10 mouse cellular contexts compared by ENCODE assay signal in genomic region chr2:129296086-129296485, GRCm38 (mm10). TPM values are rescaled to one million over a fixed set of nuclear protein-coding genes. Genes with fewer than 3 reads are reported as not detected.
DNase-seq lines count a peak whose midpoint lies in the region; ATAC-seq and TF ChIP-seq lines count a peak whose summit lies in the region.
"Had no signal": no experiment of that assay in that cellular context is flagged by ENCODE, and none has a peak within 500 bp of the region (broad histone marks: within the 10 kb centered on the region; RNA-seq: fewer than 3 reads in every experiment).

No protein-coding gene starts in this region.

- no peaks in the 10 kb centered on the region for H3K27me3 ChIP-seq in lung, postnatal 0 days (replicated peaks; ENCODE audit: insufficient read depth, low read length)
- no peaks in the 10 kb centered on the region for H3K27me3 ChIP-seq in embryonic facial prominence, embryonic 10.5 days (replicated peaks; ENCODE audit: low read depth, poor library complexity, severe bottlenecking)
- H3K27me3 ChIP-seq in intestine, embryonic 16.5 days (replicated peaks; ENCODE audit: control insufficient read depth, insufficient read depth, low read length) = no peaks in the 10 kb centered on the region
- H3K27me3 ChIP-seq in neural tube, embryonic 13.5 days = no peaks in the 10 kb centered on the region

- no peaks in the 10 kb centered on the region for H3K36me3 ChIP-seq in lung, postnatal 0 days (ENCODE audit: insufficient read depth, low read length)
- H3K36me3 ChIP-seq in embryonic facial prominence, embryonic 10.5 days (replicated peaks) = peaks cover 22% of the 10 kb centered on the region
- 0 out of 2 replicates have a peak, but pooled peaks cover 4% of the 10 kb centered on the region for H3K36me3 ChIP-seq in intestine, embryonic 16.5 days (ENCODE audit: control insufficient read depth, insufficient read depth, low read length)
- H3K36me3 ChIP-seq in neural tube, embryonic 13.5 days = no peaks in the 10 kb centered on the region

- H3K4me1 ChIP-seq in lung, postnatal 0 days (ENCODE audit: insufficient read depth, low read depth, low read length) = no peaks in the 10 kb centered on the region
- peaks cover 24% of the 10 kb centered on the region for H3K4me1 ChIP-seq in embryonic facial prominence, embryonic 10.5 days
- H3K4me1 ChIP-seq in intestine, embryonic 16.5 days (ENCODE audit: control insufficient read depth, insufficient read depth, low read length) = peaks cover 10% of the 10 kb centered on the region
- peaks cover 18% of the 10 kb centered on the region for H3K4me1 ChIP-seq in neural tube, embryonic 13.5 days (replicated peaks)

- 0 out of 2 replicates have a peak overlapping the region, but pooled peaks have one; percentile 85 for H3K4me2 ChIP-seq in lung, postnatal 0 days (replicated peaks; ENCODE audit: low read depth, low read length)
- H3K4me2 ChIP-seq in intestine, embryonic 16.5 days (ENCODE audit: low read depth, low read length) = peak overlapping the region; percentile 57
- peak overlapping the region; percentile 80 for H3K4me2 ChIP-seq in neural tube, embryonic 13.5 days

- intact Hi-C loops in left cerebral cortex, postnatal 25 days (cut with DNase I) = loop anchor here (2.0 kb wide), 1 partner anchor 113 kb away; no protein-coding TSS in a partner anchor

- no peak overlapping the region for H3K27ac ChIP-seq in lung, postnatal 0 days (ENCODE audit: low read length)
- H3K27ac ChIP-seq in embryonic facial prominence, embryonic 10.5 days (replicated peaks) = peak overlapping the region; percentile 96
- H3K27ac ChIP-seq in intestine, embryonic 16.5 days (ENCODE audit: low read length) = no peak overlapping the region
- H3K27ac ChIP-seq in neural tube, embryonic 13.5 days (replicated peaks) = no peak overlapping the region

- no peak overlapping the region for H3K9ac ChIP-seq in lung, postnatal 0 days (replicated peaks; ENCODE audit: low read depth)
- H3K9ac ChIP-seq in intestine, embryonic 16.5 days (ENCODE audit: low read depth, low read length) = peak overlapping the region; percentile 90
- H3K9ac ChIP-seq in neural tube, embryonic 13.5 days = peak overlapping the region; percentile 75; the same call in 1 of the 2 replicates

- no peaks in the 10 kb centered on the region for H3K9me3 ChIP-seq in lung, postnatal 0 days (ENCODE audit: low read length)
- H3K9me3 ChIP-seq in embryonic facial prominence, embryonic 10.5 days = no peaks in the 10 kb centered on the region
- no peaks in the 10 kb centered on the region for H3K9me3 ChIP-seq in intestine, embryonic 16.5 days (ENCODE audit: control insufficient read depth, low read length)
- H3K9me3 ChIP-seq in neural tube, embryonic 13.5 days = no peaks in the 10 kb centered on the region

- no peak for TF ChIP-seq EP300 in lung, postnatal 0 days (IDR thresholded peaks at IDR 0.05)

- ATAC-seq in lung, postnatal 0 days = no peak
- ATAC-seq in intestine, embryonic 16.5 days = no peak
- no peak for ATAC-seq in neural tube, embryonic 13.5 days (ENCODE audit: low read depth)

- WGBS in lung, postnatal 0 days = 42% methylated on average over 5 of the region's 5 CpGs
- 78% methylated on average over 5 of the region's 5 CpGs for WGBS in embryonic facial prominence, embryonic 10.5 days
- 50% methylated on average over 5 of the region's 5 CpGs for WGBS in intestine, embryonic 16.5 days
- WGBS in neural tube, embryonic 13.5 days = 50% methylated on average over 5 of the region's 5 CpGs

- H3K4me3 ChIP-seq in lung, postnatal 0 days (ENCODE audit: low read depth, low read length) = no peak overlapping the region
- H3K4me3 ChIP-seq in embryonic facial prominence, embryonic 10.5 days = peak overlapping the region; percentile 93
- H3K4me3 ChIP-seq in intestine, embryonic 16.5 days (ENCODE audit: low read length) = peak overlapping the region; percentile 94
- H3K4me3 ChIP-seq in neural tube, embryonic 13.5 days = peak overlapping the region; percentile 75

- no peak for DNase-seq in lung, postnatal 0 days (ENCODE audit: low spot score)
- no peak for DNase-seq in lung, postnatal 25 days (ENCODE audit: low spot score)
- DNase-seq in embryonic facial prominence, embryonic 10.5 days (ENCODE audit: low spot score) = no peak
- DNase-seq in adrenal gland, postnatal 36 days = no peak
- no peak for DNase-seq in layer of hippocampus, postnatal 36 days
- no peak for DNase-seq in left cerebral cortex, postnatal 25 days (ENCODE audit: low spot score in 2 of 2)
- DNase-seq: adrenal gland, postnatal 25 days; kidney, adult 11 months had no signal

- TF ChIP-seq CTCF in lung, postnatal 0 days (IDR thresholded peaks at IDR 0.05) = no peak

RNA-seq across cellular contexts. Expression of gene Ckap2l, which starts 0.9 kb away (rescaled TPM):
- polyA plus RNA-seq in lung, postnatal 0 days (2015; fragmentation: Nextera tagmentation; extraction: Ambion mirVana) = 2.6 and 3.2 TPM in 2 replicates
- polyA plus RNA-seq in embryonic facial prominence, embryonic 10.5 days (2016; fragmentation: Nextera tagmentation; extraction: Ambion mirVana) = 63.1 and 65.4 TPM in 2 replicates
- polyA plus RNA-seq in intestine, embryonic 16.5 days (2015; fragmentation: Nextera tagmentation; extraction: Ambion mirVana) = 30.9 and 32.7 TPM in 2 replicates
- polyA plus RNA-seq in neural tube, embryonic 13.5 days (2015; fragmentation: Nextera tagmentation; extraction: Ambion mirVana) = 10.0 and 13.1 TPM in 2 replicates
- 1 to 10 TPM; 3.0 to 3.5 TPM for total RNA-seq in adrenal gland, postnatal 36 days (2021)
- total RNA-seq in layer of hippocampus, postnatal 36 days (2021) = under 1 TPM; 0.43 to 0.52 TPM
- total RNA-seq in left cerebral cortex, postnatal 25 days (2021) = under 1 TPM; 0.21 to 0.53 TPM

RNA-seq across cellular contexts. Expression of gene Il1a, which starts 13.7 kb away (rescaled TPM):
- polyA plus RNA-seq in lung, postnatal 0 days (2015; fragmentation: Nextera tagmentation; extraction: Ambion mirVana) = 0.66 and 4.5 TPM in 2 replicates
- not detected in 2 replicates for polyA plus RNA-seq in embryonic facial prominence, embryonic 10.5 days (2016; fragmentation: Nextera tagmentation; extraction: Ambion mirVana)
- polyA plus RNA-seq in intestine, embryonic 16.5 days (2015; fragmentation: Nextera tagmentation; extraction: Ambion mirVana) = 1.3 and 3.1 TPM in 2 replicates
- 0.31 and 0.44 TPM in 2 replicates for polyA plus RNA-seq in neural tube, embryonic 13.5 days (2015; fragmentation: Nextera tagmentation; extraction: Ambion mirVana)
- total RNA-seq in adrenal gland, postnatal 36 days (2021) = under 1 TPM in 1 of 2 experiments, not detected in 1; 0.17 TPM
- under 1 TPM; 0.40 to 0.63 TPM for total RNA-seq in layer of hippocampus, postnatal 36 days (2021)
- 1 to 10 TPM in 1 of 2 experiments, under 1 TPM in 1; 0.39 to 1.0 TPM for total RNA-seq in left cerebral cortex, postnatal 25 days (2021)
- total RNA-seq: adrenal gland, postnatal 25 days had no signal
